Mouse (Mus musculus): ENCODE data around the gene Sox10.

The Sox10 gene

DNA sequence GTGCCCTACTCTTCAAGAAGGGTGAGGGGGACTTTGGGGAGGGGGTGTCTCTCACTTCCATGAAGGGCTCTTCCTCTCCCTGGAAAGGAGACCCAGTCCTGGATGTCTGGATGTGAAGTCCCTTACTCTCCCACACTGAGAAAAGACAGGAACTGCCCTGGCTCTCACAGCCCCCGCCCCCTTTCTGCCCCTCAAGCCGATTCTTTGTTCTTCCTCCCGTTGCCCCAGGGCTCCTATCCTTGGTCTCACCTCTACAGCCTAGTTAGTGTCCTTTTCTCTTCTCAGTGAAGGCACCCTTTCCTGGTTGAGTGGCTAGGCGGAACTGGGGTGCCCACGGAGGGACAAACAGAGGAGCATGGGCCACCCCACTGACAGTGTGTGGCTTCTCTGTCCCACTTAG is at the start of gene Sox10:
Gene Sox10 (minus strand): TSS at position 101 of the 400 bp plus-strand sequence.
- DNase-seq (ENCODE audit: low read depth, low spot score): no peak

DNA sequence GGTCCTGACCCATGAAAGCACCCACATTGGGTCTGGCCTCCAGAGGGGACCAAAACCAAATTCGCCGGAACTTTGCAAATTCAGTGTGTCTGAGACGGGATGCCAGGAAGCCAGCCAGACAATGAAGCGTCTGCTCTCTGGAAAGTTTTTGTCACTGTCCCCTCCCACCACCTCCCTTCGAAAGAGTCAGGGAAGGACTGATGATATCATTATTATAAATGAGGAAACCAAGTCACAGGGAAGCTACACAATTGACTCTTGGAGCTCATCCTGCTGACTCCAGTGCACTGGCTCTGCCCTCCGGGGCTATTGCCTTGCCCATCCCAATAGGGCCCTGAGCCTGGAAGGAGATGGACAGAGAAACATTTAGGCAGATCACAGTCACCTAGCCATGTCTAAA is 48.6 kb upstream of the Sox10 start:
- no peak for DNase-seq (ENCODE audit: low read depth, low spot score)

DNA sequence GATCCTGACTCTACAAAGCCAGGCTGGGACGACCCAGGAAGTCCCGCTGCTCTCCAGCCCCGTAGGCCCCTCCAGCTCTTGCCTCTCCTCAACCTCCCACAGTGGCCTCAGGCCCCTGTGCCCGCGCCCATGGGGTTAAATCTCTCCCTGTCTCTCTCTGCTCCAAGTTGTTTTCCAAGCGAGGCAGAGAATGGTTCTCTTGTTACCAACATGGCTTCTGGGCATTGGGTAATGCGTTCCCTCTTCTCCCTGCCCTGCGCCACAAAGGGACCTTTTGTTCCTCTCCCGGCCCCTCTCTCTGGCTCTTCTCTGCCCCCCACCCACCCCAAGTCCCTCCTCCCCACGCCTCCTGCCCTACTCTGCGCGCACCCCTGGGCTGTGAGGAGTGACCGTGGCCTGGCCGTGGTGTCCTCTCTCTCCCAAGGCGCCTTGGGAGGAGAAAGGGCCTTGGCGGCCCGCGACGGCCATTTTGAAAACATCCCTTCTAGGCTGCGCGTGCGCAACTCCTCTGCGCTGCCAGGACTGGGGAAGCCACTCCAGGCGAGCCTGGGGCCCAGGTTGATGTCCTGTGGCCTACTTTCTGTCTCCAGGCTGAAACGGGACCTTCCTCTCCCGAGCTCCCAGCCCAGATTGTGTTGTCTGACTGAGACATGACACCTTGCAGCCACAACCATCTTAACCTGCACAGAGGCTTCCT is 47.9 kb upstream of the Sox10 start:
- no peak for DNase-seq (ENCODE audit: low read depth, low spot score)

GRCm38 (mm10) chr15:79210357-79210756 is 45.3 kb upstream of the Sox10 start:
- DNase-seq (ENCODE audit: low read depth, low spot score): no peak

DNA sequence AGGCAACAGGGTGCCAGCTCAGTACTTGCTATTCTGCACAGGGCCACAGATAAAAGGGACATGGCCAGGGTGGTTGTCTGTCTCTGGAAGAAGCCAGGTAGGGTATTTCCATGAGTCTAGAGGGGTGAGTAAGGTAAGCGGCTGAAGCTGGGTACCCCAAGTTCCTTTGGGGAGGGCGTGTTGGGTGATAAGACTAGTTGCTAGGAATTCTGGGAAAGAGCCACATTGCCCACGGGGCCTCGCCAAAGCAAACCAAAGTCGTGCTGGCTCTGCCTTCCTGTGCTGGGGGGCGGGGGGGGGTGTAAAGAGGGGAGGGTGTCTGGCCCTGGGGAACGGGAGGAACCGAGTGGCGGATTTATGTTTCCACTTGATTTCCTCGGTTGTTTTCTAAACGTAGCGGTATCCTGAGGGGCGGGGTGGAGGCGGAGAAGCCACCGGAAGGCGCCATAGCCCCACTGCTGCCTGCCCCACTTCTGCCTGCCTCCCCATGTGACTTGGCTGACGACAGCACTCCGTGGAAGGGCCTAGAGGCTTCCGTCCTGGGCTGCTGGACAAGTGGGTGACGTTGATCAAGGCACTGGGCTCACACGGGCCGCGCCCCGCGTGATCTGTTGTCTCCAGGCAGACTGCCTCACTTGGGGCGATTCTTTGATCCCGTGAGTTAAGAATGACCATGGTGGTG is 43.9 kb upstream of the Sox10 start:
- no peak for DNase-seq (ENCODE audit: low read depth, low spot score)

- DNase-seq (ENCODE audit: low read depth, low spot score): no peak
Observed at GRCm38 (mm10) chr15:79208211-79208610, 43.2 kb upstream of the Sox10 start.

- DNase-seq (ENCODE audit: low read depth, low spot score): no peak
Observed at GRCm38 (mm10) chr15:79202575-79202974, 37.5 kb upstream of the Sox10 start.

DNA sequence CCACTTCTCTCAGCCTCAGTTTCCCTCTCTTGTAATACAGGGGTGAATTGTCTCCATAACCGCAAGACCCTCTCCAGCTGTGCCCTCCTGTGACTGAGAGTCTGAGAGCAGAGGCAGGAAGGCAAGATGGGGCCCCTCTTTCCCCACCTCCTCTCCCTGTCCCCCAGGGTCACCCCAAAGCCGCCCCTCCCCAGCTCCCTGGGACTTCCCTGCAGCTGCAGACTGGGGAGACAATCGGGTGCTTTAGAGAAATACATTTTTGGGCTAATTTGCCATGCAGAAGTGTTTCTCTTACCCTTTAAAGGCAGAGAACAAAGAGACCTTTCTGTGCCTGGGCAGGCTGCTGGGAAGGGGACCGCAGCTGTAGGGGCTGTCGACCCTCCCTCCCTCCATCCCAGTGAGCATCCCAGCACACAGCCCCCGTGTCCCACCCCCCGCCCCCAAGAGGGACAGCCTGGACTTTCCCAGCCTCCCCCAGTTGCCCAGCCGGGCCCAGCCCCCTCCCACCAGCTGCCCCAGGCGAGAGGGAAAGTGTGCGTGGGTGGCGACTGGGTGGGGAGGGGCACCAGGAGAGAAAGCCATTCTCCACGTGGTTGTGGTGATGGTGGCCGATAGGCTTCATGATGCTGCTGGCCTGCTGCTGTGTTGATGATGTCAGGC is 36.6 kb upstream of the Sox10 start:
- DNase-seq (ENCODE audit: low read depth, low spot score): no peak

DNA sequence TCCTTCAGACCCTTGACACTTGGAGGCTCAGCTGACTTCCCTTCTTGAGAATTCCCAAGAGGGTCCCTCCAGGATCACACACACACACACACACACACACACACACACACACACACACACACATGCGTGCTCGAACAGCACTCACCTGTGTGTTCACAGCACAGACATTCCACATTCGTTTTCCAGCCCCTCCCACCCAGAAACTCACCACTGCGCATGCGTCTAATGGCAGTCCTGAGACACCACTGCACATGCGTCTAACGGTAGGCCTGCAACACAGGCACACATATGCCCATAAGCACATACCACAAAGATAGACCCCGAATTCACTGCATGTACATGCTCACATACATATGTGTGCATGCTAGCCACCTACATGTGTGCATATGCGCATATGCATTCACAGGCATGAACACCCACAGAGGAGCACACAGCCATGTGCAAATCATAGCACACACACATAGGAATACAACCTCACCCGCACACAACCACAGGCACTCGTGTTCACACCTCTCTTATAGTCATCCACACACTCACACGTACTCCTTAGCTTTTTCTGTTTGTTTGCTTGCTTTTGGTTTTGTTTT is 34.4 kb upstream of the Sox10 start:
- DNase-seq (ENCODE audit: low read depth, low spot score): no peak

DNA sequence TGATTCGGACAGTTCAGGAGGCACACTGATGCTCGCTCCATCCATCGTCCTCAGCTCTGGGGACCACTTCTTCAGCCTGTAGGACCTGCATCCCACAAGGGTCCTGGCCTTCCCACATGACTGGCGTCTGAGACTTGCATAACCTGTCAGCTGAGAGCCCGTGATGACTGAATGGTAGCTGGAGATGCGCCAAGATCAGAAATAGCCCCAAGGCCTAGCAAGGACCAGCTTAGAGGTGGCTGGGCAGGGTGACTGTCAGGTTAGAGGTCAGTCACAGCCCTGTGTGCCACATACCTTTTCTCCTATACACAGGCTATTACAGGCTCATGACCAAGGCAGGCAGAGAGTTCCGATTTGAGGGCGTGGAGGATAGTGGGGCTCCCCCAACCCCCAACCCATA is 30.5 kb upstream of the Sox10 start:
- no peak for DNase-seq (ENCODE audit: low read depth, low spot score)

DNA sequence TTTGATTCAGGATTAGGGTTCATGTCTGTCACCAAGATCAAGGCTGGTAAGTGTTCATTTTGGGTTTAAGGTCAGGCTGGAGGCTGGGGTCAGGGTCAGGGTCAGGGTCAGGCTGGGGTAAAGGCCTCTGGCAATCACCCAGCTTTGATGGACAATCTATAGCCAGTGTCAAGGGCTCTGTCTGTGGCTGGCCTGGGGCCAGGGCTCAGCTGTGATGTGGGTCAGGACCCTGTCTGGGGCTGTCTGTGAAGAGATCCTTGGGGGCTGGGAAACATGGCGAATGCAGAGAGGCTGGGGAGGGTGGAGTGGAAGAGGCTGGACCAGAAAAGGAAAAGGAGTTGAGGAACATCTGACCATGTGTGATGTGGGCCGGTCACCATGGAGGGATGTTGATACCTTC is 29.9 kb upstream of the Sox10 start:
- no peak for DNase-seq (ENCODE audit: low read depth, low spot score)

GRCm38 (mm10) chr15:79194048-79194447 is 29.0 kb upstream of the Sox10 start:
- no peak for DNase-seq (ENCODE audit: low read depth, low spot score)

DNA sequence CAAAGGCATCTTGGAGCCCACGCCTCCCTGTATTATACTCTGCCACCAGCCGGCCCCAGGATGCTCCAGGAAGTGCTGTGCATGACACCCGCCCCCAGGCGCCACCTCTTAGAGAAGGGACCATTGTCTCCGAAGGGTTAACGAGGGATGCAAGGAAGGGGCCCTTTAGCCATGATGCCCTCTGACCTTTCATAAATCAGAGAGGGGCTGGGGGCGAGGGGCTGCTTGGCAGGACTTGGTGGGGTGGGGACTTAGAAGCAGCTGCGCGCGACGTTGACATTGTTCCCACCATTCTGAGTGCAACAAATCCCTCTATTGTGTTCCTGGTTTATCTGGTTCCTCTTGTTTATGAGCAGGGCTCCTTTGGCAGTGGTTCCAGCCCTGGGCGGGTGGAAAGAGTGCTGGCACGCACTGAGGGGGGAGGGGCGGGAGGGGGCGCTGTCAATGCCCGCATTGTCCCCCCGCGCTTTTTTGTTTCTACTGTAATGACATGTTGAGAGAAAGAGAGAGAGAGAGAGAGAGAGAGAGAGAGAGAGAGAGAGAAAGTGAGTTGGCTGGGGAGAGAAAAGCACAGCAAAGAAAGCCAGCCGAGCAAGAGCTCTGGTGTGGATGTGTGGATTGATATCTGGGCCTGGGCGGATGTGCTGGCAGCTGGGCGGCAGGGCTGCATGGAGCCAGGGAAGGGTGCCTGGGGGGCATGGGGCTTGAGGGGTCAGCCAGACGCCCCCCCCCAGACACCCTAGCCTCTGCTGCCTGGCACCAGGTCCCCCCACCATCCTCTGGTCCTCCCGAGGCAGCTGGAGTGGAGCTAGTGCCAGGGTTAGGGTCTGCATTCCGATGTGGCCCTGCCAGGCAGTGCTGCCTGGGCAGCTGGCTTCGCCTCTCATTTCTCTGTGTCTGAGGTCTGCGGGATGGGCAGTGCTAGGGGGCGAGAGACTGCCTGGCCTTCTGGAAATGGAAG is 28.1 kb upstream of the Sox10 start:
- DNase-seq (ENCODE audit: low read depth, low spot score): no peak

DNA sequence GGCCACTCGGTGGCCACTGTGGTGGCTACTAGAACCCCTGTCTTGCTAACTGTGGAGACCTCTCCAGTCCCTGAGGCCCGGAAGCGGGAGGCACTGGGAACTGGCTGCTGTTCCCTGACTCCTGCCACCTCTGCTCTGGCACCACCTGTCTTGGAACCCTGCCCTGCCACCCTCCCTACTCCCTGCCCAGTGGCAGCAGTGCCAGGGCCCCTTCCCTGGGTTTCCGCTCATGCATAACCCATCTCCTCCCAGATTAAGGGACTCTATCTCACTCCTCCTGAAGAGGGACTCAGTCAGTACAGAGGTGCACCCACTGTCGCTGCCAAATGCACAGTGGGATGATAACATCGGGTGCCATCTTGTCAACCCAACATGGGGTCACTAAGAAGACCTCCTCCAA is 27.4 kb upstream of the Sox10 start:
- DNase-seq (ENCODE audit: low read depth, low spot score): no peak

- DNase-seq (ENCODE audit: low read depth, low spot score): no peak
Observed at GRCm38 (mm10) chr15:79191426-79191825, 26.4 kb upstream of the Sox10 start.

- no peak for DNase-seq (ENCODE audit: low read depth, low spot score)
Observed at GRCm38 (mm10) chr15:79187819-79188218, 22.8 kb upstream of the Sox10 start.

- DNase-seq (ENCODE audit: low read depth, low spot score): no peak
Observed at GRCm38 (mm10) chr15:79185213-79185612, 20.2 kb upstream of the Sox10 start.

DNA sequence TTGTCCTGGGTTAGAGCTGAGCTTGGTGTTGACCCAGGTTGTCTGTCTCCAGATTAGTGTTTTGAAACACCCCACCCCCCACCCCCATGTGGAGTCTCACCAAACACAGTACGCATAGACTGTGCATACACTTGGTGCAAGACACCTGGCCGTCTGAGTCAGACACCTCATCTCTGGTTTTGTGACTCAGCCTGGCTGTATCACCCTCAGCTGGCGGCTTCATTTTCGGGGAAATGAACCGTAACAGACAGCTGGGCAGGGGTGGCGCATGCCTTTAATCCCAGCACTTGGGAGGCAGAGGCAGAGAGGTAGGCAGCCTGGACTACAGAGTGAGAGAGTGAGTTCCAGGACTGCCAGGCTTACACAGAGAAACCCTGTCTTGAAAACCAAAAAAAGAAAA is 11.9 kb upstream of the Sox10 start:
- DNase-seq (ENCODE audit: low read depth, low spot score): no peak

- DNase-seq (ENCODE audit: low read depth, low spot score): no peak
Observed at GRCm38 (mm10) chr15:79166712-79167111, 1.7 kb upstream of the Sox10 start.

DNA sequence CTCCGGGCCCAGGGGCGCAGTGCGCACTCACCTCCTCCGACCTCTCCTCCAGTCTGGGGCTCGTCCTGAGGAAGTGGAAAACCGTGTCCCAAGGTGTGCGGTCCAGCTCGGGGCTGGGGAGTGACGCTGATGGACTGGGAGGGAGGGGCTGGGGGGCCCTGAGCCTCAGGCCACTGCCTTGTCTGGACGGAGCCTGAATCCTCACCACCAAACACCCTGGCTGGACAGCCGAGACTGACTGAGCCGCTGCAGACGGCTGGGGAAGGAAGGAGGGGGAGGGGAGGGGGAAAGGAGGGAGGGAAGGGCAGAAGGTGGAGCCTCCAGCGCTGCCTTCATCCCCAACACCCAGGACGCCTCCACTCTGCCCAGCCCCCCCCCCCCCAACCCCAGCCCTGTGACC is 789 bp downstream of the Sox10 start:
- DNase-seq (ENCODE audit: low read depth, low spot score): no peak

DNA sequence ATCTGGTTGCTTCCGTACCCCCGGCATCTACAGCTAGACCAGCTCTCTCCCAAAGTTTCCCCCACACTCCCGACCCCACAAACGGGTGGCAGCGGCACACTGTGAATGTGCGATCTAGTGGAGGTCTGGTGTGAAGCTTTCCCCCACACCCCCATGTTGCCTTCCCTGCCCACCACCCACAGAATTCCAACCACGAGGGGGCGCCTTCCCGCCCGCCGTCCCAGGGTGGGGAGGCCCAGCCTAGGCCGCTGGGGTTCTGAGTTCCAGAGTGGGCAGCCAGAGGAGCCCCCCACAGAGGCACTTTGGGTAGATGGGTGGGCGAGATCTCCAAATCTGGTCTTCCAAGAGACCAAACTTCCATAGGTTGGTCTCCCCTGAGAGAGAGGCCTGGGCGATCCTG is 2.2 kb downstream of the Sox10 start:
- no peak for DNase-seq (ENCODE audit: low read depth, low spot score)

Measured in 3T3-L1 (cell line).